ENCODE assay signal across 9 mouse cellular contexts in the genomic region with DNA sequence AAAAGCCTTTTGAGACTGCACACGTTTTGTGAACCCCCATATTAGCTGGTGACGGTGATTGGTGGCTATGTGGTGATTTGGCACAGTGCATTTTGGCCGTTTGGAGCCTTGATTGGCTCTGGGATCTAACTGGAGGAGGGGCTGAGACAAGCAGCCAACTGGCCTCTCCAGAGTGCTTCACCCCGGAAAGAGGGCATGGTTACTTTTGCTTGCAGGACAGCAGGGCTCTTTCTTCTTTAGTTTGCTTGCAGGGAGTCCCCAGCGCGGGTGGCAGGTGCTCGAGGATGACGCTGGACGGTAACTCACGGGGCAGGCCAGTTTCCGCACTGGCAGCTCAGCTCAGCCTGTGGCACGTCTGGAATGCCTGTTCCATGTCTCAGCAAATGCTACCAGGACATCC. TPM values are rescaled to one million over a fixed set of nuclear protein-coding genes. Genes with fewer than 3 reads are reported as not detected.
DNase-seq lines count a peak whose midpoint lies in the region; ATAC-seq and TF ChIP-seq lines count a peak whose summit lies in the region.
"Had no signal": no experiment of that assay in that cellular context is flagged by ENCODE, and none has a peak within 500 bp of the region (broad histone marks: within the 10 kb centered on the region; RNA-seq: fewer than 3 reads in every experiment).

No protein-coding gene starts in this region.

- H3K27ac ChIP-seq in heart, embryonic 12.5 days (ENCODE audit: poor library complexity, severe bottlenecking), result peak overlapping the region; percentile 3
- peak overlapping the region; percentile 47 for H3K27ac ChIP-seq in kidney, adult 2 months (ENCODE audit: insufficient read depth, low read depth, low read length)
- peak overlapping the region; percentile 25; the same call in 1 of the 2 replicates for H3K27ac ChIP-seq in midbrain, embryonic 12.5 days (replicated peaks)

- 35% methylated on average over 12 of the region's 12 CpGs for WGBS in heart, embryonic 12.5 days
- WGBS in kidney, adult 2 months, result 17% methylated on average over 12 of the region's 12 CpGs
- 29% methylated on average over 12 of the region's 12 CpGs for WGBS in midbrain, embryonic 12.5 days

- no peak overlapping the region for H3K4me2 ChIP-seq in heart, embryonic 12.5 days
- no peak overlapping the region for H3K4me2 ChIP-seq in midbrain, embryonic 12.5 days (replicated peaks)

- no peaks in the 10 kb centered on the region for H3K9me3 ChIP-seq in heart, embryonic 12.5 days (replicated peaks)
- 0 out of 2 replicates have a peak, but pooled peaks cover 4% of the 10 kb centered on the region for H3K9me3 ChIP-seq in midbrain, embryonic 12.5 days

- no peak for TF ChIP-seq POLR2A in kidney, adult 2 months (IDR thresholded peaks at IDR 0.05; ENCODE audit: low read depth, low read length)

- H3K27me3 ChIP-seq in heart, embryonic 12.5 days (replicated peaks), result peaks cover 23% of the 10 kb centered on the region
- no peaks in the 10 kb centered on the region for H3K27me3 ChIP-seq in kidney, adult 2 months (replicated peaks; ENCODE audit: control insufficient read depth, insufficient read depth, low read length)
- H3K27me3 ChIP-seq in midbrain, embryonic 12.5 days, result peaks cover 54% of the 10 kb centered on the region

- H3K4me1 ChIP-seq in heart, embryonic 12.5 days (replicated peaks), result peaks cover 63% of the 10 kb centered on the region
- peaks cover 25% of the 10 kb centered on the region for H3K4me1 ChIP-seq in kidney, adult 2 months (ENCODE audit: control insufficient read depth, insufficient read depth, low read length)
- H3K4me1 ChIP-seq in midbrain, embryonic 12.5 days, result peaks cover 54% of the 10 kb centered on the region

- no peak for TF ChIP-seq CTCF in kidney, adult 2 months (conservative IDR thresholded peaks at IDR 0.05; ENCODE audit: insufficient read depth, insufficient read length, low read depth, low read length)

- no peaks in the 10 kb centered on the region for H3K36me3 ChIP-seq in heart, embryonic 12.5 days
- no peaks in the 10 kb centered on the region for H3K36me3 ChIP-seq in kidney, adult 2 months (ENCODE audit: control insufficient read depth, insufficient read depth, low read length)
- no peaks in the 10 kb centered on the region for H3K36me3 ChIP-seq in midbrain, embryonic 12.5 days
- H3K36me3 ChIP-seq: G1E had no signal

- DNase-seq in heart, adult 8-10 months (ENCODE audit: low spot score), result no peak
- DNase-seq in adrenal gland, postnatal 10 days, result peak; percentile 73
- DNase-seq in kidney, adult 2 months, result peak; percentile 57
- DNase-seq in embryo, embryonic 9.5 days (ENCODE audit: extremely low spot score), result no peak
- DNase-seq in yolk sac, embryonic 10.5 days (ENCODE audit: low spot score), result no peak
- no peak for DNase-seq in cerebellum, adult 9-11 months

- no peak overlapping the region for H3K4me3 ChIP-seq in heart, embryonic 12.5 days
- H3K4me3 ChIP-seq in kidney, adult 2 months (ENCODE audit: insufficient read depth, low read depth, low read length), result no peak overlapping the region
- no peak overlapping the region for H3K4me3 ChIP-seq in midbrain, embryonic 12.5 days

- H3K9ac ChIP-seq in heart, embryonic 12.5 days, result 0 out of 2 replicates have a peak overlapping the region, but pooled peaks have one; percentile 9
- no peak overlapping the region for H3K9ac ChIP-seq in midbrain, embryonic 12.5 days (replicated peaks)

- no peak for ATAC-seq in heart, embryonic 12.5 days (ENCODE audit: insufficient number of reproducible peaks, low FRiP score)
- no peak for ATAC-seq in midbrain, embryonic 12.5 days (ENCODE audit: low FRiP score, low read depth)

RNA-seq across cellular contexts. Expression of a gene that starts 41.1 kb away (rescaled TPM):
- polyA plus RNA-seq in heart, embryonic 12.5 days (2016; fragmentation: Nextera tagmentation; extraction: Ambion mirVana), result 13.2 and 14.9 TPM in 2 replicates
- 10 to 100 TPM in 1 of 4 experiments, 1 to 10 TPM in 3; 5.2 to 12.8 (median 8.4) TPM for total RNA-seq in heart, adult 8-10 months (2022)
- 100 to 1,000 TPM in 1 of 2 experiments, 10 to 100 TPM in 1; 52.0 to 133 TPM for total RNA-seq in adrenal gland, postnatal 10 days (2021)
- polyA plus RNA-seq in kidney, adult 2 months (2012; rRNA removed), result 9.3 and 10.6 TPM in 2 replicates
- 12.4 and 15.2 TPM in 2 replicates for polyA plus RNA-seq in midbrain, embryonic 12.5 days (2016; fragmentation: Nextera tagmentation; extraction: Ambion mirVana)
- total RNA-seq: G1E had no signal

Comparison
In these comparisons a context has a peak if more than half of its experiments do, and no peak if none do; other contexts are left out.
1. DNase-seq: peak in adrenal gland, postnatal 10 days (single experiment) and kidney, adult 2 months (single experiment); none in heart, adult 8-10 months (single experiment), embryo, embryonic 9.5 days (single experiment), yolk sac, embryonic 10.5 days (single experiment) and cerebellum, adult 9-11 months (single experiment).
2. Peak in every context shown above with its lines, with median percentiles within 50 percentile points of each other: H3K27ac ChIP-seq.